Mouse (Mus musculus) hindbrain, embryonic 11.5 days (tissue): ENCODE data around the gene Sart1. TPM values are rescaled to one million over a fixed set of nuclear protein-coding genes. Genes with fewer than 3 reads are reported as not detected.
"Not testable (repeated sequence)": the region's sequence is repeated elsewhere in the genome, so short reads cannot be mapped to it uniquely, and the experiment has no call there.

Experiments
- ATAC-seq: fragments of 200-750 bp; cut with Nextera tagmentation; 2 replicates; pipeline ENCODE4 v1.8.0; 2017; ENCODE audit warnings: mild to moderate bottlenecking, moderate TSS enrichment, moderate library complexity; ENCODE audit not compliant: low FRiP score
- DNase-seq: peaks from one replicate; pipeline ENCODE4 v3.0.0-alpha.2; 2015; ENCODE audit warnings: low spot score
- H3K27ac ChIP-seq: fragments of 300-500 bp; sonication (generic); 2 replicates; pipeline ENCODE4 v1.5.1; 2014; ENCODE audit warnings: mild to moderate bottlenecking, low read depth, low read length
- H3K27me3 ChIP-seq: fragments of 300-500 bp; sonication (generic); 2 replicates; pipeline ENCODE4 v1.6.1; 2014; ENCODE audit warnings: mild to moderate bottlenecking, low read length, moderate library complexity, mixed read lengths; ENCODE audit not compliant: control insufficient read depth, insufficient read depth
- H3K36me3 ChIP-seq: fragments of 300-500 bp; sonication (generic); 2 replicates; pipeline ENCODE4 v1.6.1; 2014; ENCODE audit warnings: mild to moderate bottlenecking, low read length, moderate library complexity, mixed read lengths; ENCODE audit not compliant: control insufficient read depth, insufficient read depth
- H3K4me1 ChIP-seq: fragments of 300-500 bp; sonication (generic); replicated peaks from 2 replicates; pipeline ENCODE4 v1.6.1; 2014; ENCODE audit warnings: low read length, mixed read lengths; ENCODE audit not compliant: control insufficient read depth, insufficient read depth
- H3K4me2 ChIP-seq: fragments of 300-500 bp; sonication (generic); replicated peaks from 2 replicates; pipeline ENCODE4 v1.6.1; 2014; ENCODE audit warnings: mild to moderate bottlenecking, low read depth, low read length
- H3K4me3 ChIP-seq: fragments of 300-500 bp; sonication (generic); 2 replicates; pipeline ENCODE4 v1.5.1; 2014; ENCODE audit warnings: low read depth, low read length
- H3K9ac ChIP-seq: fragments of 300-500 bp; sonication (generic); 2 replicates; pipeline ENCODE4 v1.6.1; 2014; ENCODE audit warnings: low read depth, low read length
- H3K9me3 ChIP-seq: fragments of 300-500 bp; sonication (generic); 2 replicates; pipeline ENCODE4 v1.6.1; 2016; ENCODE audit warnings: low read length; ENCODE audit not compliant: control insufficient read depth
- WGBS: fragments of 180-500 bp; shearing (Covaris S2); extraction: QIAGEN DNeasy Blood & Tissue Kit; methylation state at CpG from one replicate; pipeline ENCODE4 v1.1.7; 2014; 5-methylcytosine and 5-hydroxymethylcytosine counted together
- polyA plus RNA-seq: library from polyadenylated mRNA; unstranded; fragments of >200 nt; fragmentation: Nextera tagmentation; extraction: Ambion mirVana; gene quantifications from 2 replicates; pipeline ENCODE4 v1.2.1, GENCODE M21; 2014

Sart1 gene
- polyA plus RNA-seq, 1 experiment from 2014 or later, result 75.2 TPM

DNA sequence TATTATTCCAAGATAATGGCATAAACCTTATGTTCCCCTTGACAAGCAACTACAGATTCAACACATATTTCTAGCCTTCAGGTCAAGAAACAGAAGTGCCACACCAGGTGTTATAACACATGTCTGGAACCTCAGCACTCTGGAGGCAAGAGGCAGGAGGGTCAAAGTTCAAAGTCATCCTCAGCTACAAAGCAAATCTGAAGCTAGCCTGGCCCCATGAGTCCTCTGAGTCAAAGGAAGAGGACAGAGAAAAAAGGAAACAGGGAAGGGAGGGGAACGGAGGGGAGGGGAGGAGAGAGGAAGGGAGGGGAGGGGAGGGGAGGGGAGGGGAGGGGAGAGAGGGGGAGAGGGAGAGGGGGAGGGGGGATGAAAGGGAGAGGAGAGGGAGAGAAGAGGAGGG lies 32.4 kb downstream of the Sart1 start:
- ATAC-seq (no peak), DNase-seq (no peak)
- Histone ChIP-seq H3K4me1 (no peaks in the 10 kb centered on the region), H3K4me3 (no peak overlapping the region), H3K36me3 (no peaks in the 10 kb centered on the region), H3K9ac (no peak overlapping the region), H3K9me3 (no peaks in the 10 kb centered on the region), H3K27ac (no peak overlapping the region), H3K27me3 (no peaks in the 10 kb centered on the region), H3K4me2 (no peak overlapping the region)
- no CpG with 5 or more reads among the region's 1 CpGs for WGBS

DNA sequence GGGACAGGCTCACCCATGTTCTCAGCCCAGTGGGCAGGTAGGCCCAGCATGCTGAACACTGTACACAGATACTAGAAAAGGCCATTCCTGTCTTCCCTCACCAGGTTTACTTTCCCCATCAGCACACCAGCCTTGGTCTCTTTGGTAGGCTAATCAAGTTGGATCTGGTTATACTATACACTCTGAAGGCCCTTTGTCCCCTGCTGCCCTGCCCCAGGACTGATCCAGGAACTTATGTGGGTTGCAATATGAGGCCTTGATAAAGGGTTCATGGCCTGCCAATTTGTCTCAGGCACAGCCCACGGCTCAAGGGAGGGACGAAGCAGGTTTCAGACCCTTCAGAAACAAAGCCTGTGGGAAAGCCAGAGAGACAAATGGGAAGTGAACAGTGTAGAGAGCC lies 34.9 kb downstream of the Sart1 start:
- no peak overlapping the region for H3K4me2 ChIP-seq
- DNase-seq (no peak), ATAC-seq (no peak)
- no peak overlapping the region for H3K4me3 ChIP-seq
- 87% methylated on average over 2 of the region's 2 CpGs for WGBS
- no peaks in the 10 kb centered on the region for H3K36me3 ChIP-seq
- H3K27ac ChIP-seq, result no peak overlapping the region
- peaks cover 5% of the 10 kb centered on the region; the same call in 1 of the 2 replicates for H3K4me1 ChIP-seq
- no peaks in the 10 kb centered on the region for H3K27me3 ChIP-seq
- H3K9me3 ChIP-seq, result no peaks in the 10 kb centered on the region
- no peak overlapping the region for H3K9ac ChIP-seq

DNA sequence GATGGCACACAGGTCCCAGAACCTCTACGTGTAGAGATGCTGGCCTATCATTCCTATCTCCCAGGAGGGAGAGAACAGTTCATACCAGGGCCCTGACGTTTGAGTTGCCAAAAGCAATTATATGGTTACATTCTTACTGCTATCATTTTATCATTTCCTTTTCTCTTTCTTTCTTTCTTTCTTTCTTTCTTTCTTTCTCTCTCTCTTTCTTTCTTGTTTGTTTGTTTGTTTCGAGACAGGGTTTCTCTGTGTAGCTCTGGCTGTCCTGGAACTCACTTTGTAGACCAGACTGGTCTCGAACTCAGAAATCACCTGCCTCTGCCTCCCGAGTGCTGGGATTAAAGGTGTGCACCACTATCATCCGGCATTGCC lies 39.0 kb downstream of the Sart1 start, which contains the start of gene Cst6:
TSS of gene Cst6 (minus strand) at position 73 of the 372 bp plus-strand sequence.
- H3K4me2 ChIP-seq, result peak within 1 kb of the TSS; percentile 75
- not testable (repeated sequence) for DNase-seq, H3K9me3 ChIP-seq, H3K36me3 ChIP-seq, H3K27ac ChIP-seq, H3K27me3 ChIP-seq, H3K4me1 ChIP-seq, ATAC-seq
- peak within 1 kb of the TSS; percentile 45 for H3K9ac ChIP-seq
- H3K4me3 ChIP-seq, result peak within 1 kb of the TSS; percentile 30
- WGBS, result 66% methylated on average over 6 of the region's 6 CpGs

DNA sequence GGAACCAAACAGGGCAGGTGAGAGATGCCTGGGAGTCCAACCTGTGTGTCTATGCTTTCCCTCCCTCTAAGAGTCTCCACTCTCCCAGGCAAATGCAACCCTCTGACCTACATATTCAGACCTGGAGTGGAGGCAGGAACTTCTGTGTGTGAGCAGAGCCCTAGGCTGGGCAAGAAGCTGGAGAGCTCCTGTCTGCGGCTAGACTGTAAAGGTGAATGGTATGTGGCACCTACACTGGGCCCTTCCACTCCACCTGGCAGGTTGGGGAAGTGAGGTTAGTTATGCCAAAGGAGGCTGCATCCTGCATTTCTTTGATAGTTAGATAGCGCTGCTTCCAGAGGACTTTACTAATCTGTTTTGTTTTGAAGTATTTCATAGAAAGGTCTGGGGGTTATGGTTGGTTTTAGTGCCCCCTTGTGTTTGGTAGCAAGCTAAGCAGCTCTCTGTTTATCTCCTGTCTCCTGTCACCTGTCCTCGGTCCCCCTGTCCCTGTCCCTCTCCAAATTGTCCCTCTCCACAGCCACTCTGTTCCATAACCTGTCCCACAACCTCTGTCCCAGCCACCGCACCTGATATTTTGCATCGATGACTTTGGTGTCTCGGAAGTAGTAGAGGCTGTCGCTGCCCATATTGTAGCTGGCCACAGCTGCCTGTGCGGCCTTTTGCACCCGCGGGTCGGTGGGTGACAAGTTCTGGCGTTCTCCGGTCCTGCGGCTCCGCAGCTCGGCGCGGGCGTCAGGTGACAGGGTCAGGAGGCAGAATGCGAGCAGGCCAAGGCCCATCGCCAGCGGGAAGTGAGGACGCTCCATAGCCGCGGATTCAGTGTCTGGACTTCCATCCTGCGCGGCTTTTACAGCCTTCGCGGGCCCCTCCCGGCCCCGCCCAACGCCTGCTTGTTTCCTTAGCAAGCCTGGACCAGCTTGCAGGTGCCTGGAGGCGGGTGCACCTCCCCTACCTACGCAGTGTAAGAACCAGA lies 39.7 kb downstream of the Sart1 start:
- Histone ChIP-seq H3K27ac (no peak overlapping the region), H3K36me3 (no peaks in the 10 kb centered on the region), H3K9me3 (no peaks in the 10 kb centered on the region), H3K4me2 (peak overlapping the region; percentile 75), H3K27me3 (no peaks in the 10 kb centered on the region), H3K9ac (peak overlapping the region; percentile 45), H3K4me1 (peaks cover 5% of the 10 kb centered on the region; the same call in 1 of the 2 replicates), H3K4me3 (peak overlapping the region; percentile 30)
- DNase-seq, result peak; percentile 45
- WGBS, result 8% methylated on average over 34 of the region's 34 CpGs
- ATAC-seq, result no peak

DNA sequence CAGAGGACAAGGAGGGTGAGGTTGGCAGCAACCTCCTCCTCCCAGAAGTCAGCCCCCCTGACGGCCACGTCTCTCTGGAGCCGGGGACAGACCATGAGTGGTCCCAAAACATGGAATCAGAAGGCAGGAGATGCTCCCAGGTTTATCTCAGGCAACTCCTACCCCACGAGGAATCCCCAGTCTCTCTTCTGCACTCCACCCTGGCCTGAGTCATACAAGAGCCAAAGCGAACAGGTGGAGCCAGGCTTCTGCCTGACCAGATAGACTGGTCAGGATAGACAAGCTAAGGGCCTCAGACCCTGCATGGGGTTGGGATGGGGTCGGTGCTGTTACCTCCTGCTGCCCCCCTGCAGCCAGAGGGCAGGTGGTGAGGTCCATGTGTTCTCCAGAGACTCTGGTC lies 40.4 kb downstream of the Sart1 start:
- ATAC-seq (no peak), DNase-seq (no peak)
- H3K4me3 ChIP-seq, result no peak overlapping the region
- H3K27ac ChIP-seq, result no peak overlapping the region
- no peaks in the 10 kb centered on the region for H3K27me3 ChIP-seq
- peaks cover 5% of the 10 kb centered on the region; the same call in 1 of the 2 replicates for H3K4me1 ChIP-seq
- H3K9me3 ChIP-seq, result no peaks in the 10 kb centered on the region
- H3K4me2 ChIP-seq, result no peak overlapping the region
- no peak overlapping the region for H3K9ac ChIP-seq
- 73% methylated on average over 6 of the region's 6 CpGs for WGBS
- H3K36me3 ChIP-seq, result no peaks in the 10 kb centered on the region

DNA sequence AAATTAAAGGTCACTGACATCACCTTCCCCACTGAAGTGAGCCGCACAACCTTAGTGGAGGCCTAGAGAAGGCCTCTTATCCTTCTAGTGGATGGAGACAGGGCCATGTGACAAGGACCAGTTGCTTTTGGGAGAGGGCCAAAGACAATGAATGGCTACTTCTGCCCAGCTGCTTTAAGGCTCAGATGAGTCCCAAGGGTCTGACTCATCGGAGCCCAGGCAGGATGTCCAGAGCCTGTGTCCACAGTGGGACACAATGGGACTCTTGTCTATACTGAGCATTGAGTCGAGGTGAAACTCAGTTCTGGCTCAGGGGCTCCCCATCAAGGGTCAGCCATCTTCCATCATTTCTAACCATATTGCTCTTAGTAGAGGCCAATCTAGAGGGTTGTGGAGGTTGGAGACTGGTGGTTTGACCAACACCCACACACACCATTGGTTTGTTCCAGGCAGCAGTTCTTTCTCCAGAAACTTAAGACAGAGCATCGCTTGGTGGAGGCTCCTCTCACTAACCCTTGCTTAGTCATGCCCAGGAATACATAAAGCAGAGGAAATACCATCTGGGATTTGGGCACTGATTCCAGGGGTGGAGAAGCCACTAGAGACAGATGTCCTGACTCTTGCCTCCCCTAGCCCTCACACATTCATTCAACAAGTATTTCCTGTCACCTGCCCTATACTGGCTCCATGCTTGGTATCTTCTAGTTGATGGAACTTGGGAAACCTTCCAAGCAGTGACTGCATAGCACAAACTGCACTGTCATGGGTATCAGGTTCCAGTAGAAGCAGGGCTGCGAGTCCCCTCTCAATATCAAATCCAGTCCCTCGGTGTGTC lies 43.0 kb downstream of the Sart1 start:
- Histone ChIP-seq H3K36me3 (no peaks in the 10 kb centered on the region), H3K9ac (no peak overlapping the region), H3K4me3 (no peak overlapping the region), H3K27ac (no peak overlapping the region), H3K9me3 (no peaks in the 10 kb centered on the region), H3K4me1 (peaks cover 5% of the 10 kb centered on the region; the same call in 1 of the 2 replicates), H3K27me3 (no peaks in the 10 kb centered on the region), H3K4me2 (no peak overlapping the region)
- ATAC-seq (no peak), DNase-seq (no peak)
- WGBS, result 82% methylated on average over 6 of the region's 6 CpGs

DNA sequence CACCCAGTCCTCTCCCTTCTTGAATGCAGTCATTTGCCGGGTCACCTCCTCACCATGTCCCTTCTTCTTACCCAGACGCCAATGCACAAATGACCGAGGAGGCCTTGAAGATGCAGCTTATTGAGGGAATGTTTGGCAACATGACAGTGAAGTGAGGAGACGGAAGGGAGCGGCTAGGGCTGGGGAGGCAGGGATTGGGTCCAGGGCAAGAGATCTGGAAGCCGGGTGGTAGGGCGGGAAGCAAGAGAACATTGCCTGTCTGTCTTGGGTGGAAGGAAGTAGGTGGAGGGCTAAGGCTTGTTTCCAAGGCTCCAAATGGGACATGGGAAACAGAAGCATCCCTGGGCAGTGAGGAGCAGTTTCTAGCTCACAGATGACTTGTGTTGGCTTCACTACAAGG lies 47.1 kb downstream of the Sart1 start:
- H3K4me2 ChIP-seq, result no peak overlapping the region
- H3K9ac ChIP-seq, result no peak overlapping the region
- DNase-seq, result no peak
- H3K4me3 ChIP-seq, result no peak overlapping the region
- WGBS, result 80% methylated on average over 7 of the region's 7 CpGs
- no peak overlapping the region for H3K27ac ChIP-seq
- no peaks in the 10 kb centered on the region for H3K9me3 ChIP-seq
- no peaks in the 10 kb centered on the region for H3K4me1 ChIP-seq
- no peaks in the 10 kb centered on the region for H3K27me3 ChIP-seq
- H3K36me3 ChIP-seq, result no peaks in the 10 kb centered on the region
- ATAC-seq, result no peak

DNA sequence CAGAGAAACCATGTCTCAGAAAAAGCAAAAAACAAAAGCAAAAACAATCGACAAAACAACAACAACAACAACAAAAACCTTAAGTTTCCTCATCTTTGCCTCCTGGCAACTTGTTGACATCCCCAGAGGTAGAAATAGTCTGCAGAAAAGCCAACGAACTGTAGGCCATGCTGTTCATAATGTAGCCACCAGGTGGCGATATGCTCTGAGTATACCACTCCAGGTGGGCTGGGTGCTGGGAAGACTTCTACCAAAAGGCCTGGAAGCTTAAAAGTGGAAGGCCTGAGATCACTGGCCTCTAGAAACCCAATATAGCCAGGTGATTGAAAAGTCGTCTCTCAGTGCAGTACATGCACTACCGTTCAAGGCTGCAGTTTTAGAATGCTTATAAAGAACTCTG lies 50.5 kb downstream of the Sart1 start:
- H3K4me1 ChIP-seq, result no peaks in the 10 kb centered on the region
- no peaks in the 10 kb centered on the region for H3K27me3 ChIP-seq
- no peak for ATAC-seq
- H3K4me2 ChIP-seq, result no peak overlapping the region
- no peak overlapping the region for H3K4me3 ChIP-seq
- H3K36me3 ChIP-seq, result no peaks in the 10 kb centered on the region
- peak; percentile 77 for DNase-seq
- H3K9me3 ChIP-seq, result no peaks in the 10 kb centered on the region
- no peak overlapping the region for H3K27ac ChIP-seq
- no peak overlapping the region for H3K9ac ChIP-seq
- WGBS, result 26% methylated on average over 5 of the region's 5 CpGs
